Mouse (Mus musculus) stomach, embryonic 14.5 days (tissue): ENCODE measurements around the gene Mcfd2. TPM values are rescaled to one million over a fixed set of nuclear protein-coding genes. Genes with fewer than 3 reads are reported as not detected.

Source experiments
- ATAC-seq: fragments of 200-750 bp; cut with Nextera tagmentation; 2 replicates; pipeline ENCODE4 v1.8.0; 2017; ENCODE audit warnings: low read depth, moderate TSS enrichment; ENCODE audit not compliant: insufficient number of reproducible peaks, insufficient read depth, low FRiP score
- H3K27ac ChIP-seq: fragments of 300-500 bp; sonication (generic); 2 replicates; pipeline ENCODE4 v1.5.1; 2014; ENCODE audit warnings: mild to moderate bottlenecking, low read length, moderate library complexity, mixed read lengths
- H3K27me3 ChIP-seq: fragments of 300-500 bp; sonication (generic); 2 replicates; pipeline ENCODE4 v1.6.1; 2014; ENCODE audit warnings: low read length, control low read depth, mixed read lengths; ENCODE audit not compliant: control insufficient read depth, insufficient read depth
- H3K36me3 ChIP-seq: fragments of 300-500 bp; sonication (generic); 2 replicates; pipeline ENCODE4 v1.6.1; 2014; ENCODE audit warnings: mild to moderate bottlenecking, control low read depth, low read length, moderate library complexity, mixed read lengths; ENCODE audit not compliant: control insufficient read depth, insufficient read depth
- H3K4me1 ChIP-seq: fragments of 300-500 bp; sonication (generic); 2 replicates; pipeline ENCODE4 v1.6.1; 2014; ENCODE audit warnings: low read length, control low read depth, mixed read lengths; ENCODE audit not compliant: control insufficient read depth, insufficient read depth
- H3K4me2 ChIP-seq: fragments of 300-500 bp; sonication (generic); replicated peaks from 2 replicates; pipeline ENCODE4 v1.6.1; 2014; ENCODE audit warnings: low read depth, low read length, control low read depth
- H3K4me3 ChIP-seq: fragments of 300-500 bp; sonication (generic); 2 replicates; pipeline ENCODE4 v1.5.1; 2014; ENCODE audit warnings: low read depth, low read length, control low read depth
- H3K9ac ChIP-seq: fragments of 300-500 bp; sonication (generic); replicated peaks from 2 replicates; pipeline ENCODE4 v1.6.1; 2014; ENCODE audit warnings: low read depth, mild to moderate bottlenecking, control low read depth, low read length, moderate library complexity, mixed read lengths
- H3K9me3 ChIP-seq: fragments of 300-500 bp; sonication (generic); 2 replicates; pipeline ENCODE4 v1.6.1; 2016; ENCODE audit warnings: low read depth, low read length, control low read depth; ENCODE audit not compliant: control insufficient read depth
- WGBS: fragments of 180-500 bp; shearing (Covaris S2); extraction: QIAGEN DNeasy Blood & Tissue Kit; methylation state at CpG from one replicate; pipeline ENCODE4 v1.1.7; 2014; 5-methylcytosine and 5-hydroxymethylcytosine counted together
- polyA plus RNA-seq: library from polyadenylated mRNA; unstranded; fragments of >200 nt; fragmentation: Nextera tagmentation; extraction: Ambion mirVana; gene quantifications from 2 replicates; pipeline ENCODE4 v1.2.1, GENCODE M21; 2014

Gene Mcfd2
- polyA plus RNA-seq, 1 experiment from 2014 or later = 82.6 TPM

DNA sequence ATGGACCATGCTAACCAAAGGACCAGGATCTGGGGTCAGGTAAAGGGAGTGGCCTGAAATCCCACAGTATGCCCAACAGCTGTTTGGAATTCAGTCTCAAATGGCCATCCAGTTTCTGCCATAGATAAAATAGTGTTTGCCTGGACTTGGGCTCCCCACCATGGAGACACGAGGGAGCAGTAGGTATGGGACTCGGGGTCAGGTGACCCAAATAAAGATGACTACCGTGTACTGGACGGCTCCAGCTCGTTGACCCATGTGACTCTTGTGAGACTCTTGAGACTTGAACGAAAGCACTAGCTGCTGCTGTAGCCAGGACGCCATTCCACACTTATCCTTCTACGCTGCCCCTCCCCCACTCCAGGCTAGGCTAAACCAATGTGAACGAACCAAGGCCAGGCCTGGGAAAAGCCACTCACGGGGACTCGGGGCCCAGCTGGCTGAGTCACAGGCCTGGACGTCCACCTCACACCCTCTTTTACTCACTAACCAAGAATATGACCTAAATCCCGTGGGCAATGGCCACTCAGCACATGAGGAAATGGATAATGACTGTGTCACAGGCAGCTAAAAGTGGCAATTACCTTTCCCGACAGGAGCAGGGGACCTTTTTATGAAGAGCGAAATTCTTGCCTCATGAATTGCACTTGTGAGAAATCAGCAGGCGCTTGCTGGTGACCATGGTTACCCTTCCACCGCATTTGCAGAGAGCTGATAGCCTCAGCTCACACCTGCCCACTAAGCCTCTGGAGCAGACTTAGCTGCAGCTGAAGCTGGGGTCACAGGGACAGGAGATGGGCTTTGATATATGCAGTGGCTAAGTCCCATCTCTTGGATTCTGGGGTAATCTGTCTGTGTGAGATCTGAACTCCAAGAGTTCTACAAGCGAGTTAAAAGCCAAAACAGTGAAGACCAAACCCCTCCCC is 28.7 kb downstream of the Mcfd2 start:
- Histone ChIP-seq H3K27me3 (no peaks in the 10 kb centered on the region), H3K27ac (no peak overlapping the region), H3K4me3 (no peak overlapping the region), H3K9me3 (peaks cover 7% of the 10 kb centered on the region; the same call in 1 of the 2 replicates), H3K4me1 (no peaks in the 10 kb centered on the region), H3K4me2 (no peak overlapping the region), H3K9ac (no peak overlapping the region), H3K36me3 (no peaks in the 10 kb centered on the region)
- WGBS = 50% methylated on average over 18 of the region's 18 CpGs
- ATAC-seq = peak; percentile 8; the same call in 1 of the 2 replicates

DNA sequence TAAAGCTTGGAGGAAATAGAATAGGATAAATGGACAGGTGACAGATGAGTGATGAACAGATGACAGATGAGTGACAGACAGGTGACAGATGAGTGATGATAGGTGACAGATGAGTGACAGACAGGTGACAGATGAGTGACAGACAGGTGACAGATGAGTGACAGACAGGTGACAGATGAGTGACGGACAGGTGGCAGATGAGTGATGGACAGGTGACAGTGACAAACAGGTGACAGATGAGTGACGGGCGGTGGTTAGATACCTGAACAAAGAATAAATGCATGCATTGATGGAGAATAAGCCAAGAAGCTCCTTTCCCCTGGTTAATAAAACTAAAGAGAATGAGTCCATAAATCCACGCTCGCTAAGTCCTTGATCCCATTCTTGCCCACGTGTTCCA is 30.7 kb downstream of the Mcfd2 start:
- ATAC-seq = no peak
- Histone ChIP-seq H3K27ac (no peak overlapping the region), H3K36me3 (no peaks in the 10 kb centered on the region), H3K27me3 (no peaks in the 10 kb centered on the region), H3K9ac (no peak overlapping the region), H3K4me2 (no peak overlapping the region), H3K4me1 (no peaks in the 10 kb centered on the region), H3K4me3 (no peak overlapping the region), H3K9me3 (no peaks in the 10 kb centered on the region)
- WGBS = 88% methylated on average over 6 of the region's 6 CpGs

DNA sequence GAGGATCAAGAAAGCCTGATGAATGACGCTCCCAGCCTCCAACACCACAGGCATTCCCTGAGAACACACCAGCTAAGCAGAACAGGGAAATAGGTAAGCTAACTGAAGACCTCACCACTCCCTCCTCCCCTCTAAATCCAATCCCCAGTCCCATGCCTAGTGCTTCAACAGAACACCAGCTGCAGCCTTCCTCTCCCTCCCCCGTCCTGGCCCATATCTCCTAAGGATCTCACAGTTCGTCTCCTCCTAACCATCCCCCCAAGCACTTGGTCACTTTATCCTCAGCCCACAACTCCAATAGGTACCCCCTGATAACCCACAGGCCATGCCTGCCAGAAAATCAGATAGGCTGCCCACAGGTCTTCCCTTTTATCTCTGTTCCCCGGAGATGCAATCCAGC is 37.9 kb downstream of the Mcfd2 start:
- Histone ChIP-seq H3K4me1 (0 out of 2 replicates have a peak, but pooled peaks cover 3% of the 10 kb centered on the region), H3K9me3 (no peaks in the 10 kb centered on the region), H3K4me3 (no peak overlapping the region), H3K36me3 (no peaks in the 10 kb centered on the region), H3K9ac (no peak overlapping the region), H3K27ac (no peak overlapping the region), H3K4me2 (no peak overlapping the region), H3K27me3 (no peaks in the 10 kb centered on the region)
- ATAC-seq = no peak
- 60% methylated on average over 4 of the region's 4 CpGs for WGBS

DNA sequence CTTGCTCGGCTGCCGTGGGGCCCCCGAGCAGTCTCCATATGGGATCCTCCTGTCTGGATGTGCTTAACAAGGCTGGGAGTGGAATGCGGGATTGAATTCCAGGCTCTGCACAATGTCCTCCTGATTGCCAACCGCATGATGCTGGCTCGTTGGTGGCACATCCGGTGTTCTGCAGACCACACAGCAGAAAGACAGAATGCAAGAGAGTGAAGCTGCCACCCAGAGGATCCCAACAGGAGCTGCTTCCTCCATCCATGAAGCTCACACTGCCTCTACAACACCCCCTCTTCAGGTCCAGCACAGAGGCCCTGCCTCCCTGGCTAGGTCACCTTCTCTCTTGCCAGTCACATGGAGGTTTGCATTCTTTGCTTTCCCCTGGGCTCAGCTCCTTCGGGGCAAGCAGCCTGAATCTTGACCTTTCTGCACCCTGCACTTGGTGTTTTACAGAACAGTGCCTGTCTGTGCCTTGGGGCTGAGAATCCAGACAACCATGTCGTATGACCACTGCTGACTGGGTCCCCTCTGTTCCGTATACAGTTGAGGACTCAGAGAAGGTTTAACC is 39.6 kb downstream of the Mcfd2 start:
- Histone ChIP-seq H3K4me1 (0 out of 2 replicates have a peak, but pooled peaks cover 3% of the 10 kb centered on the region), H3K4me2 (no peak overlapping the region), H3K27me3 (no peaks in the 10 kb centered on the region), H3K4me3 (no peak overlapping the region), H3K36me3 (no peaks in the 10 kb centered on the region), H3K9me3 (no peaks in the 10 kb centered on the region), H3K9ac (no peak overlapping the region), H3K27ac (no peak overlapping the region)
- no peak for ATAC-seq
- 48% methylated on average over 10 of the region's 10 CpGs for WGBS

DNA sequence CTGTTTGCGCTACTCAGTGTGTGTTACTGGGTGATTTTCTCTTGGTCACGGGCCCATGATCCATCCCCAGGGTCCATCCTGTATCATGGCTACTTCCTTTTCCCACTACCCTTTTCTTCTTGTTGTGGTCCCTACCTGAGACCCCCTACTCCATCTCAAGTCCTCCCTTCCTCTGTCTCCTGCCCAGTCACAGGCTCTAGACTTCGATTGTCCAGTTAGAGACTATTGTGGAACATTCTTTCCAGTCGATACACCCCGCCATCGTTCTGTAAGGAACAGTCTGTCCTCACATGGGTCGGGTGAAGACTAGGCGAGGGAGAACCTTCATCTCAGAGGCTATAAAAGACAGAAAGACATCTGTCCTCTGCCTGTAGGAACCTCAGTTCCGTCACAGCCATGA is 40.4 kb downstream of the Mcfd2 start:
- H3K9ac ChIP-seq = no peak overlapping the region
- no peak overlapping the region for H3K4me2 ChIP-seq
- 0 out of 2 replicates have a peak, but pooled peaks cover 3% of the 10 kb centered on the region for H3K4me1 ChIP-seq
- no peaks in the 10 kb centered on the region for H3K36me3 ChIP-seq
- H3K9me3 ChIP-seq = no peaks in the 10 kb centered on the region
- 93% methylated on average over 9 of the region's 9 CpGs for WGBS
- H3K27ac ChIP-seq = no peak overlapping the region
- ATAC-seq = no peak
- no peak overlapping the region for H3K4me3 ChIP-seq
- no peaks in the 10 kb centered on the region for H3K27me3 ChIP-seq

DNA sequence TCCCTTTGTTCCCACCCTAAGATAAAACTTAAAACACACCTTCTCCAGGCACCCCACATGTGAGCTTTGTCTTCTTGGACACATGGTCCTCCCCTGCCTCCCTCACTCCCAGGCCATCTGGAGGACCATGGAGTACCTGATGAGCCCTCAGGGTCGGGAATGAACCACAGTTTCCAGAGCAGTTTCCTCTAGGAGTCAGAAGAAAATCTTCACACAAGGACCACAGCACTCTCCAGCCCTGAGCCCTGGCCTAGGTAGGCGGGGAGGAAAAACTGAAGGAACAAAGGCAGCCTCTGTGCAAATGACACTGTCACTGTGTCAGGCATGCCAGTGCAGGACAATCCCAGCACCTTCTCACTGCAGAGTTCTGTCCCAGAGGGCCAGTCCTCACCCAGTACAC is 41.3 kb downstream of the Mcfd2 start:
- no peak overlapping the region for H3K9ac ChIP-seq
- 0 out of 2 replicates have a peak, but pooled peaks cover 3% of the 10 kb centered on the region for H3K4me1 ChIP-seq
- no peaks in the 10 kb centered on the region for H3K36me3 ChIP-seq
- no peak for ATAC-seq
- no peak overlapping the region for H3K4me2 ChIP-seq
- H3K9me3 ChIP-seq = no peaks in the 10 kb centered on the region
- H3K27ac ChIP-seq = no peak overlapping the region
- no peak overlapping the region for H3K4me3 ChIP-seq
- 59% methylated on average over 2 of the region's 2 CpGs for WGBS
- H3K27me3 ChIP-seq = no peaks in the 10 kb centered on the region

DNA sequence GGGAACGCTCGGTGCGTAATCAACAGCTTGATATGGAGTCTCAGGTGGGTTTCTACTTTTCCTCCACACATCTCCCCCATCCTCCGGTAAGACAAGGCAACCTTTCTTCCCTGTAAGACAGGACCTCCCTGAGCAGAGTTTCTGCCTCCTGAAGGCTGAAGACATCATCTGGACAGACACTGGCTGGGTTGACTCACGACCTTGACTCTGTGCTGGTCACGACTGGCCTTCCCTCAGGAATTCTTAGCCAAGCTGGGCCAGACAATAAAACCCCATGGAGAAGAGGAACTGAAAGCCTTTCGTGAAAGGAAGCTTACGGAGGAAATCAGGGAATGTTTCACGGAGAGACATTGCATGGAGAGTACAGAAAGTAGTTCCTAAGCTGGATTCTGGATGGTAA is 46.3 kb downstream of the Mcfd2 start:
- H3K4me2 ChIP-seq = no peak overlapping the region
- H3K9me3 ChIP-seq = no peaks in the 10 kb centered on the region
- no peaks in the 10 kb centered on the region for H3K36me3 ChIP-seq
- ATAC-seq = no peak
- H3K9ac ChIP-seq = no peak overlapping the region
- H3K27me3 ChIP-seq = no peaks in the 10 kb centered on the region
- H3K4me3 ChIP-seq = no peak overlapping the region
- no peaks in the 10 kb centered on the region for H3K4me1 ChIP-seq
- 81% methylated on average over 9 of the region's 9 CpGs for WGBS
- H3K27ac ChIP-seq = no peak overlapping the region

DNA sequence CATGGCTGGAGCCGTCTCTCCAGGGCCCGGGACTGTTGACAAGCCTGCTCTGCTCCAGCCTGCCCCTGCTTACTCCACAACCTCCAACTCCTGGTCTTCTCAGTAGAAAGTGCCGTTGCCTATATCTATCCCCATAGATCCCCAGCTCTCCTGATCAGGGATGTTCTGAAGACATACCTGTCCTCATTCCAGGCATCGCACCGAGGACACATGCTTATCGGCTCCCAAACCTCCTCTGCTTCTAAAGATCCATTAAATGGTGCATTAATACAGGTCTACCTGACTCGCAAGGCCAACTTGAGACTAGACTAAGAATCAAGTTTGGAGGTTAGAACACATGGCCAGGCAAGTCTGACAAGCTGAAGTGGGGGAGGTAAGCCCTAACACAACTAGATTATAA is 51.2 kb downstream of the Mcfd2 start:
- Histone ChIP-seq H3K4me3 (no peak overlapping the region), H3K9me3 (no peaks in the 10 kb centered on the region), H3K4me1 (no peaks in the 10 kb centered on the region), H3K9ac (no peak overlapping the region), H3K27me3 (no peaks in the 10 kb centered on the region), H3K4me2 (no peak overlapping the region), H3K27ac (no peak overlapping the region), H3K36me3 (no peaks in the 10 kb centered on the region)
- WGBS = 90% methylated on average over 7 of the region's 7 CpGs
- ATAC-seq = no peak
